Mouse (Mus musculus): ENCODE results near the gene Spata7. TPM values are rescaled to one million over a fixed set of nuclear protein-coding genes. Genes with fewer than 3 reads are reported as not detected.
A peak's percentile ranks its signal among the peaks of the same experiment; 100 is the strongest.

Gene Spata7
- polyA plus RNA-seq, 1 experiment from 2014 or later, result 1.7 TPM

DNA sequence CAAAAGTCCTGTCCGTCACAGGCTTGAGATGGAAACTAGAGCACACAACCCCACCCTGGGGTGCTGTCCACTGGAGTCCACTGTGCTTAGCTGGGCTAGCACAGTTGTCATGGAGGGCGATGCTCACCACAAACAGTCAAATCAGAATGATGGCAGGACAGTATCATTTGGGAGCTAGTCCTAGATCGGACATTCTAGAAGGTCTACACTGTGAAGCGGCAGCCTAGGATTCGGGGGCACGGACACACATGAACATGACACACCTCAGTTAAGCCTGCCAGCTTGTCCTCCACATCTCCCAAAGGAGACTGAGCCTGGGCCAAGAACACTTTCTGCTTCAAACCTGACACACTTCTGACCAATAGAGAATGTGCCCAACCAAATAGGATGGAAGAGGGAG is 48.9 kb downstream of the Spata7 start:
- H3K9ac ChIP-seq (replicated peaks), result no peak overlapping the region
- H3K4me1 ChIP-seq (ENCODE audit: insufficient read depth), result 0 out of 2 replicates have a peak, but pooled peaks cover 3% of the 10 kb centered on the region
- no peaks in the 10 kb centered on the region for H3K27me3 ChIP-seq (ENCODE audit: insufficient read depth, low read length)
- peaks cover 15% of the 10 kb centered on the region for H3K36me3 ChIP-seq (replicated peaks; ENCODE audit: insufficient read depth, low read length)
- TF ChIP-seq CTCF (IDR thresholded peaks at IDR 0.05; ENCODE audit: low read depth) (no peak), EP300 (IDR thresholded peaks at IDR 0.05; ENCODE audit: low read depth) (no peak)
- H3K4me3 ChIP-seq (ENCODE audit: low read depth, low read length), result no peak overlapping the region
- DNase-seq, result peak; percentile 10
- WGBS (ENCODE audit: insufficient replicate concordance), result 87% methylated on average over 6 of the region's 6 CpGs
- no peaks in the 10 kb centered on the region for H3K9me3 ChIP-seq (ENCODE audit: low read length)
- no peak for ATAC-seq
- H3K4me2 ChIP-seq (ENCODE audit: low read depth, low read length), result no peak overlapping the region
- no peak overlapping the region for H3K27ac ChIP-seq (ENCODE audit: low read depth)

- H3K4me1 ChIP-seq (ENCODE audit: insufficient read depth), result 0 out of 2 replicates have a peak, but pooled peaks cover 3% of the 10 kb centered on the region
- ATAC-seq (no peak), DNase-seq (peak; percentile 38)
- H3K9ac ChIP-seq (replicated peaks), result no peak overlapping the region
- no peak overlapping the region for H3K27ac ChIP-seq (ENCODE audit: low read depth)
- H3K4me3 ChIP-seq (ENCODE audit: low read depth, low read length), result no peak overlapping the region
- WGBS (ENCODE audit: insufficient replicate concordance), result 31% methylated on average over 14 of the region's 14 CpGs
- H3K9me3 ChIP-seq (ENCODE audit: low read length), result no peaks in the 10 kb centered on the region
- no peak for TF ChIP-seq EP300 (IDR thresholded peaks at IDR 0.05; ENCODE audit: low read depth)
- no peak for TF ChIP-seq CTCF (IDR thresholded peaks at IDR 0.05; ENCODE audit: low read depth)
- H3K27me3 ChIP-seq (ENCODE audit: insufficient read depth, low read length), result no peaks in the 10 kb centered on the region
- peak overlapping the region; percentile 15; the same call in 1 of the 2 replicates for H3K4me2 ChIP-seq (ENCODE audit: low read depth, low read length)
- peaks cover 20% of the 10 kb centered on the region for H3K36me3 ChIP-seq (replicated peaks; ENCODE audit: insufficient read depth, low read length)
Measured at GRCm38 (mm10) chr12:98677336-98677735, 49.4 kb downstream of the Spata7 start.

GRCm38 (mm10) chr12:98679906-98680305 is 51.9 kb downstream of the Spata7 start:
- H3K4me3 ChIP-seq (ENCODE audit: low read depth, low read length), result no peak overlapping the region
- TF ChIP-seq EP300 (IDR thresholded peaks at IDR 0.05; ENCODE audit: low read depth), result no peak
- TF ChIP-seq CTCF (IDR thresholded peaks at IDR 0.05; ENCODE audit: low read depth), result no peak
- H3K27ac ChIP-seq (ENCODE audit: low read depth), result no peak overlapping the region
- H3K36me3 ChIP-seq (replicated peaks; ENCODE audit: insufficient read depth, low read length), result peaks cover 21% of the 10 kb centered on the region
- DNase-seq (no peak), ATAC-seq (no peak)
- no peak overlapping the region for H3K9ac ChIP-seq (replicated peaks)
- 89% methylated on average over 15 of the region's 15 CpGs for WGBS (ENCODE audit: insufficient replicate concordance)
- no peaks in the 10 kb centered on the region for H3K27me3 ChIP-seq (ENCODE audit: insufficient read depth, low read length)
- H3K9me3 ChIP-seq (ENCODE audit: low read length), result no peaks in the 10 kb centered on the region
- H3K4me2 ChIP-seq (ENCODE audit: low read depth, low read length), result no peak overlapping the region
- H3K4me1 ChIP-seq (ENCODE audit: insufficient read depth), result no peaks in the 10 kb centered on the region

DNA sequence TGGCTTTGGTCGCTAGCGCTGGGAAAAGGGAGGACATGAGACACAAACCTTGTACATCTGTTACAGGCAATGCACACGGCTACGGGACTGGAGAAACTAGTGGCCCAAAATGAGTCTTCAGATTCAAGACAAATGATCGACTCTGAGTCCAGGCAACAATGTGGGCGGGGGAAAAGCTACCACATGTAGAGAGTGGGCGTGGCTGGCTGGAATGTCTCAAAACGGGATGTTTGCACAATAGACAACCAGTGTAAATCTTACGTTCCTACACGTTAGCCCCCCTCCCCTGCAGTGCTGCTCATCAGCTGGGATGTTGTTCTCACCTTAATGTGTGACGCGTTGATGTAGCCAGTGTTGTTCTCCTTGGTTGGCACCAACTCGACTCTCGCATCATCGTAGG is 54.2 kb downstream of the Spata7 start:
- H3K4me2 ChIP-seq (ENCODE audit: low read depth, low read length), result no peak overlapping the region
- H3K4me1 ChIP-seq (ENCODE audit: insufficient read depth), result no peaks in the 10 kb centered on the region
- DNase-seq, result no peak
- no peak overlapping the region for H3K27ac ChIP-seq (ENCODE audit: low read depth)
- no peaks in the 10 kb centered on the region for H3K27me3 ChIP-seq (ENCODE audit: insufficient read depth, low read length)
- H3K4me3 ChIP-seq (ENCODE audit: low read depth, low read length), result no peak overlapping the region
- H3K9ac ChIP-seq (replicated peaks), result no peak overlapping the region
- no peak for TF ChIP-seq EP300 (IDR thresholded peaks at IDR 0.05; ENCODE audit: low read depth)
- no peak for TF ChIP-seq CTCF (IDR thresholded peaks at IDR 0.05; ENCODE audit: low read depth)
- 83% methylated on average over 15 of the region's 15 CpGs for WGBS (ENCODE audit: insufficient replicate concordance)
- ATAC-seq, result no peak
- peaks cover 21% of the 10 kb centered on the region for H3K36me3 ChIP-seq (replicated peaks; ENCODE audit: insufficient read depth, low read length)
- no peaks in the 10 kb centered on the region for H3K9me3 ChIP-seq (ENCODE audit: low read length)

DNA sequence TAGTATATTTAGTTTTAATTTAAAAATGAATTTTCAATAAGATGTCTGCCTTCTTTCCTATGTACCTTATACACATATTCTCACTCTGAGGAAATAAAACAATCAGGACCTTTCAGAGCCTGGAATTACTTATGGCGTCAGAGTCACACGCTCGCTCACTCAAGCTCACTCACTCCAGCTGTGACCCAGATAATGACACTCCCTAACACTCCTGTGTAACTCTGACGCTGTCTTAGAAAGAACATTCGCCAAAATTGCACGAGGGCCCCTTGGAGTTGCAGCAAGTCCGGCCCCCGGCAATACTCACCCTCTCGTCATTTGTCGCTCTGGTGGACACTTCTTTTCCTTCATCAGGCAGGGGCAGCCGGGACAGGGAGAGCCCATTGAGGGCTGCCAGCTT is 55.2 kb downstream of the Spata7 start:
- H3K9ac ChIP-seq (replicated peaks), result no peak overlapping the region
- no peaks in the 10 kb centered on the region for H3K9me3 ChIP-seq (ENCODE audit: low read length)
- no peak overlapping the region for H3K4me3 ChIP-seq (ENCODE audit: low read depth, low read length)
- TF ChIP-seq EP300 (IDR thresholded peaks at IDR 0.05; ENCODE audit: low read depth) (no peak), CTCF (IDR thresholded peaks at IDR 0.05; ENCODE audit: low read depth) (no peak)
- peaks cover 21% of the 10 kb centered on the region for H3K36me3 ChIP-seq (replicated peaks; ENCODE audit: insufficient read depth, low read length)
- H3K27me3 ChIP-seq (ENCODE audit: insufficient read depth, low read length), result no peaks in the 10 kb centered on the region
- ATAC-seq, result no peak
- no peaks in the 10 kb centered on the region for H3K4me1 ChIP-seq (ENCODE audit: insufficient read depth)
- no peak overlapping the region for H3K4me2 ChIP-seq (ENCODE audit: low read depth, low read length)
- WGBS (ENCODE audit: insufficient replicate concordance), result 82% methylated on average over 11 of the region's 11 CpGs
- DNase-seq, result no peak
- H3K27ac ChIP-seq (ENCODE audit: low read depth), result no peak overlapping the region

DNA sequence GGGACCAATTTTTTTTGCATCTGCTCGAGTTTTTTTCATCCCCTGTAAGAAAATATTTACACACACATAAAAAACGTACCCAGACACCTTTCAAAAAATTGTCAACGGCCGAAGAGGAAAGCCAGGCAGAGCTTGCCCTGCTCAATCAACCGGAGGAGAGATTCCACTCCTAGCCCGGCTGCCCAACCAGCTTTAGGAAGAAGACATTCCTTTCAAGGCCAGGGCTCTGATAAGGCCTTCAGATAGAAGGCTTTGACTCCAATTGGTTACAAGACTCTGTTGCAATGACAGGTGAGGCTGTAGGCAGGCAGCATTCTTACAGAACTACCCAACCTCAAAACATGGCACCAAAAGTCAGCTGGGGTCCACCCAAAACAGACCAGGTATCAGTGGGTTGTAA is 55.6 kb downstream of the Spata7 start:
- Histone ChIP-seq H3K4me3 (ENCODE audit: low read depth, low read length) (no peak overlapping the region), H3K9ac (replicated peaks) (no peak overlapping the region), H3K27me3 (ENCODE audit: insufficient read depth, low read length) (no peaks in the 10 kb centered on the region), H3K36me3 (replicated peaks; ENCODE audit: insufficient read depth, low read length) (peaks cover 19% of the 10 kb centered on the region), H3K9me3 (ENCODE audit: low read length) (no peaks in the 10 kb centered on the region), H3K4me1 (ENCODE audit: insufficient read depth) (no peaks in the 10 kb centered on the region), H3K27ac (ENCODE audit: low read depth) (no peak overlapping the region), H3K4me2 (ENCODE audit: low read depth, low read length) (no peak overlapping the region)
- no peak for TF ChIP-seq EP300 (IDR thresholded peaks at IDR 0.05; ENCODE audit: low read depth)
- no peak for TF ChIP-seq CTCF (IDR thresholded peaks at IDR 0.05; ENCODE audit: low read depth)
- ATAC-seq, result no peak
- 70% methylated on average over 6 of the region's 6 CpGs for WGBS (ENCODE audit: insufficient replicate concordance)
- DNase-seq, result no peak

DNA sequence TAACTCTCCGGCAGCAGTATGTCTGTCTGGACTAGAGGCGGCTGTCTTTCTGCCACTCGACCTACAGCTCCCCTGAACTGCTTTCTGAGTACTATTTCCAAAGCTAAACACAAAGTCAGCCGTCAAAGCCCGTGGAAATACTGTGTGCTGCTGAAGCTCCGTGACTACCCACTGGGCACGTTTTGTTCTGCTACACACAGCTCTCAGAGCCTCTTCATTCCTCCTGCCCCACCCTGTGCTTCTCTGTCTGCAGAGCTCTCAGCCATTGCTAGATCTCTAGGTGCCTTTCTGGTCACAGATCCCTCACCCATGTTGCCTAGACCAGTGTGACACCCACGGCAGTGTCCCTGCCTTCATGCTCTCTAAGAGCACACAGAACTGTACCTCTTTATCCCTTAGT is 62.3 kb downstream of the Spata7 start:
- no peak for DNase-seq
- TF ChIP-seq CTCF (IDR thresholded peaks at IDR 0.05; ENCODE audit: low read depth) (no peak), EP300 (IDR thresholded peaks at IDR 0.05; ENCODE audit: low read depth) (no peak)
- Histone ChIP-seq H3K4me2 (ENCODE audit: low read depth, low read length) (no peak overlapping the region), H3K36me3 (replicated peaks; ENCODE audit: insufficient read depth, low read length) (peaks cover 7% of the 10 kb centered on the region), H3K27ac (ENCODE audit: low read depth) (no peak overlapping the region), H3K4me3 (ENCODE audit: low read depth, low read length) (no peak overlapping the region), H3K9me3 (ENCODE audit: low read length) (no peaks in the 10 kb centered on the region), H3K27me3 (ENCODE audit: insufficient read depth, low read length) (no peaks in the 10 kb centered on the region), H3K9ac (replicated peaks) (no peak overlapping the region), H3K4me1 (ENCODE audit: insufficient read depth) (no peaks in the 10 kb centered on the region)
- no peak for ATAC-seq
- 82% methylated on average over 8 of the region's 8 CpGs for WGBS (ENCODE audit: insufficient replicate concordance)
